Mouse (Mus musculus) megakaryocyte, embryonic 14.5 days (primary cell): ENCODE results near the gene Lgr6. TPM values are rescaled to one million over a fixed set of nuclear protein-coding genes. Genes with fewer than 3 reads are reported as not detected.

Experiments used
- H3K27me3 ChIP-seq: replicated peaks from 2 replicates; pipeline ENCODE3; 2012; ENCODE audit warnings: inconsistent platforms
- H3K36me3 ChIP-seq: replicated peaks from 2 replicates; pipeline ENCODE3; 2012; ENCODE audit warnings: low read length, inconsistent platforms, mixed read lengths
- H3K4me1 ChIP-seq: 2 replicates; pipeline ENCODE4 v1.6.1; 2012; ENCODE audit warnings: inconsistent platforms
- H3K4me3 ChIP-seq: replicated peaks from 2 replicates; pipeline ENCODE3; 2012; ENCODE audit warnings: moderate library complexity, mild to moderate bottlenecking, inconsistent platforms
- H3K9me3 ChIP-seq: 2 replicates; pipeline ENCODE4 v1.6.1; 2012; ENCODE audit warnings: inconsistent platforms
- FLI1 ChIP-seq: IDR thresholded peaks from 2 replicates; pipeline ENCODE4 v1.6.1; 2012; ENCODE audit warnings: low read length, inconsistent platforms, mixed read lengths
- GATA1 ChIP-seq: IDR thresholded peaks from 3 replicates; pipeline ENCODE4 v1.6.1; 2012; ENCODE audit warnings: mixed read lengths, low read length, inconsistent platforms, borderline replicate concordance
- polyA plus RNA-seq: library from polyadenylated mRNA; stranded (reverse); fragments of >175 nt; gene quantifications from 2 replicates; pipeline ENCODE4 v1.2.3, GENCODE M21; 2012; ENCODE audit warnings: low replicate concordance; ENCODE audit not compliant: insufficient read depth

Gene Lgr6
- polyA plus RNA-seq, 1 experiment, result not detected

DNA sequence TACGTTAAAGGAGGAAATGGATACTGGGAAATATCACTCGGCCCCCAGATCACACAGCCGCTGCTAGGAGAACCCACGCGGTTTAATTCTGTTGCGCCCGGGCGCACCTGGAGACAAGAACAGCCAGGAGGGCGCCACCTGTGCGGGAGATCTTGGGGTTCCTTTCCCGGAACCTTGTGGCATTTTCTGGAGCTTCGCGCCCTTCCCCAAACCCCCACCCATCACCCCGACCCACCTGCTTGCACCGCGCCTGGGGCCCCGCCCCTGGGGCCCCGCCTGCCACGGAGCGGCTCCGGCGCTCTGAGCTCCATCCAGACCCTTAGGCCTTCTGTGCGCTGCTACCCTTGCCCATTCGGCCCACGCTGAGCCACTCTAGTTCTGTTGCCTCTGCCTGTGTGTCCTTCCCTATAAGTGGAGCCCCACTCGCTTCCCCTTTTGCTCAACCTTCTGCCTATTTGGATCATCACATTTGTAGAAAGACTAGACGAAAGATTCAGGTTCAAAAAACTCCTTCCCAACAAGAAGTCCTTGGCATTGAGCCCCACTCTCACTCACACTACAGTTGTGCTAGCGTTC lies 19.7 kb downstream of the Lgr6 start:
- peaks cover 24% of the 10 kb centered on the region for H3K4me1 ChIP-seq
- H3K4me3 ChIP-seq, result no peak overlapping the region
- H3K9me3 ChIP-seq, result no peaks in the 10 kb centered on the region
- peaks cover 94% of the 10 kb centered on the region for H3K27me3 ChIP-seq
- no peak for TF ChIP-seq FLI1
- no peak for TF ChIP-seq GATA1
- H3K36me3 ChIP-seq, result no peaks in the 10 kb centered on the region

- H3K27me3 ChIP-seq, result peaks cover 93% of the 10 kb centered on the region
- H3K9me3 ChIP-seq, result no peaks in the 10 kb centered on the region
- peaks cover 22% of the 10 kb centered on the region for H3K4me1 ChIP-seq
- H3K4me3 ChIP-seq, result no peak overlapping the region
- no peak for TF ChIP-seq FLI1
- no peak for TF ChIP-seq GATA1
- no peaks in the 10 kb centered on the region for H3K36me3 ChIP-seq
These were observed 21.6 kb downstream of the Lgr6 start for GRCm38 (mm10) chr1:135083465-135083864.

GRCm38 (mm10) chr1:135082267-135082666 lies 22.8 kb downstream of the Lgr6 start:
- H3K9me3 ChIP-seq, result no peaks in the 10 kb centered on the region
- TF ChIP-seq FLI1, result no peak
- no peak for TF ChIP-seq GATA1
- H3K4me1 ChIP-seq, result peaks cover 22% of the 10 kb centered on the region
- H3K4me3 ChIP-seq, result no peak overlapping the region
- no peaks in the 10 kb centered on the region for H3K36me3 ChIP-seq
- peaks cover 93% of the 10 kb centered on the region for H3K27me3 ChIP-seq

DNA sequence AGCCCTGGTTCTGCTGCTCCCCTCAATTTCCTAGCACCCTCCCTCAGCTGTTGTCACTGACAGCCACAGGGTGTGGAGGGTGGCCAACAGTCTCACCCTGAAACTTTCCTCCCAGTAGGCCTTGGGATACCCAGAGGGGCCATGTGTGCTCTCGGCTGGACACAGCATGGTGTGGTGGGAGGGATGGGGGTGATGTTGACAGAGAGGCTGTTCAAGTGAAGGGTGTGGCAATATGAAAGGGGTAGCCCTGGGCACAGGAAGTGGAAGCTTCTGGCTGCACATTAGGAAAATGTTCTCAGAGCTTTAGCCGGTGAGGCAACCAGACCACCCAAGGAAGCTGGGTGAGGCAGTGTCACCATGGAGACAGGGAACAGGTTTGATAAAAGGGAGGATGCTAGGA lies 26.1 kb downstream of the Lgr6 start:
- Histone ChIP-seq H3K9me3 (peaks cover 5% of the 10 kb centered on the region), H3K4me1 (peaks cover 20% of the 10 kb centered on the region), H3K36me3 (no peaks in the 10 kb centered on the region), H3K27me3 (peaks cover 80% of the 10 kb centered on the region), H3K4me3 (no peak overlapping the region)
- no peak for TF ChIP-seq FLI1
- no peak for TF ChIP-seq GATA1

DNA sequence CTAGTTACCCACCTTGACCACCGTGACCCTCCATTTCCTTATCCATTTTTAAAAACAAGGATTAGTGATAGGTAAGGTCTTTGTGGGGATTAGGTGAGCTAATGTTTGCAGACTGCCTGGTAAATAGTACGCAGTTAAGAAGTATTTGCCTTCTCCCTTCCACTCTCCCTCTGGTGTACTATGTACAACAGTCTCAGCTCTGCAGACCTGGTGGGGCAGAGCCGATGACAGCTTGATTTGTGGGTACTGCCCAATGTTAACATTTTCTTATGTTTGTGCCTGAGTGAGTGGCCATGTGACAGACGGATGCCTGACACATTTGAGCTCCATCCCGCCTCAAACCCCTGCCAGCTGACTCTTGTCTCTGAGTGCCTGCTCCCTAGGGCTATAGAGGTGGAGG lies 28.6 kb downstream of the Lgr6 start:
- peaks cover 6% of the 10 kb centered on the region for H3K9me3 ChIP-seq
- H3K4me3 ChIP-seq, result no peak overlapping the region
- no peaks in the 10 kb centered on the region for H3K4me1 ChIP-seq
- no peaks in the 10 kb centered on the region for H3K36me3 ChIP-seq
- TF ChIP-seq FLI1 (no peak), GATA1 (no peak)
- H3K27me3 ChIP-seq, result peaks cover 74% of the 10 kb centered on the region

DNA sequence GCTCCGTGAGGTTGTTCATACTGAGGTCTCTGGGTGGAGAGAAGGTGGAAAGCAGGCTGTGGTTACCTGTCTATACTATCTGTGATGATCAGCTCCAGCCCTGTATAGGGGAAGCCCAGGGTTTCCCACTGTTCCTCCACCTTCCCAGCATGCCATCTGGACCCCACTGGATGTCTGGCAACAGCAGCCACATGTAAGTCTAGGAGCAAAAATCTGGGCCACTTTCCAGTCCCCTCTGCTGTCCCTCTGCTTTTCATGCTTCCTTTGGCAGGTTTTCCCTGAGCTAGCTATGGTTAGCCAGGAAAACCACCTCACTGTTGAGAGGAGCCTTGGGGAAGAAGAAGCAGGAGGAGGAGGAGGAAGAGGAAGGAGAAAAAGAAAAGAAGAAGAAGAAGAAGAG lies 29.8 kb downstream of the Lgr6 start:
- Histone ChIP-seq H3K9me3 (peaks cover 6% of the 10 kb centered on the region), H3K4me3 (no peak overlapping the region), H3K4me1 (no peaks in the 10 kb centered on the region), H3K36me3 (no peaks in the 10 kb centered on the region), H3K27me3 (peaks cover 70% of the 10 kb centered on the region)
- no peak for TF ChIP-seq FLI1
- no peak for TF ChIP-seq GATA1

- Histone ChIP-seq H3K4me1 (no peaks in the 10 kb centered on the region), H3K27me3 (peaks cover 70% of the 10 kb centered on the region), H3K4me3 (no peak overlapping the region), H3K9me3 (peaks cover 6% of the 10 kb centered on the region), H3K36me3 (no peaks in the 10 kb centered on the region)
- no peak for TF ChIP-seq FLI1
These were observed 32.4 kb downstream of the Lgr6 start for GRCm38 (mm10) chr1:135072643-135073042.

DNA sequence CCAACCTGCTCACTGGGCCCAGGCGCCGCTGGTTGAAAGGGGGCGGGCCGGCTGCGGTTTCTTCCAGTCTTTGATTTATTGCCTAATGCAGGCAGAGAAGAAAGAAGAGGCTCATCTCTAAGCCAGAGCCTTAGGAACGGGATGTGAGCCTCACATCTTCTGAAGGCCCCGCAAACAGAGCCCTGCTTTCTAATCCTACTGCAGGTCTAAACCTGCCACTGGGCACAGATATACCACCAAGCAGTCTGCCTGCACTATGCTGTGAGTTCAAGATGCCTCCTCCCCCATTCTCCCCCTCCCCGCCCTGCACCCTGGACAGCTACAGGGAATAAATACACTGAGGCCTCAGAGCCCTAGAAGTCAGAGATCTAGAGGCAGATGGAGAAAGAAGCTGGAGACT lies 35.2 kb downstream of the Lgr6 start:
- H3K4me1 ChIP-seq, result no peaks in the 10 kb centered on the region
- no peak overlapping the region for H3K4me3 ChIP-seq
- H3K27me3 ChIP-seq, result peaks cover 71% of the 10 kb centered on the region
- H3K9me3 ChIP-seq, result peaks cover 6% of the 10 kb centered on the region
- TF ChIP-seq FLI1 (no peak), GATA1 (no peak)
- no peaks in the 10 kb centered on the region for H3K36me3 ChIP-seq

DNA sequence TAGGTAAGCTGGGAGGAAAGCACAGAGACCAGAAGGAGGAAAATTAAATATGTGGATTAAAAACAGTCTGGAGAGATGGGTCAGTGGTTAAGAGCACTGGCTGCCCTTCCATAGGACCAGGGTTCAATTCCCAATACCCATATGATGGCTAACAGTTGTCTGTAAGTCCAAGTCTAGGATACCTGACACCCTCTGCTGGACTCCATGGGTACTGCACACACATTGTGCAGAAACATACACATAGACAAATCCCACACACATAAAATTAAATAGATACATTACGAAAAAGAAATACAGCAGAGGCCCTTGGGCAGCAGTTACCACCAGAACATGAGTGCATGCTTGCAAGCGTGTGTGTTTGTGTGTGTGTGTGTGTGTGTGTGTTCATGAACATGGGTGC lies 40.6 kb downstream of the Lgr6 start:
- Histone ChIP-seq H3K27me3 (peaks cover 86% of the 10 kb centered on the region), H3K36me3 (no peaks in the 10 kb centered on the region), H3K9me3 (peaks cover 14% of the 10 kb centered on the region), H3K4me3 (no peak overlapping the region), H3K4me1 (no peaks in the 10 kb centered on the region)
- TF ChIP-seq FLI1 (no peak), GATA1 (no peak)

GRCm38 (mm10) chr1:135062936-135063335 lies 42.1 kb downstream of the Lgr6 start:
- TF ChIP-seq GATA1 (no peak), FLI1 (no peak)
- H3K36me3 ChIP-seq, result no peaks in the 10 kb centered on the region
- H3K27me3 ChIP-seq, result peaks cover 84% of the 10 kb centered on the region
- no peak overlapping the region for H3K4me3 ChIP-seq
- H3K9me3 ChIP-seq, result peaks cover 14% of the 10 kb centered on the region
- H3K4me1 ChIP-seq, result no peaks in the 10 kb centered on the region

GRCm38 (mm10) chr1:135061300-135061699 lies 43.8 kb downstream of the Lgr6 start:
- TF ChIP-seq FLI1 (no peak), GATA1 (no peak)
- no peak overlapping the region for H3K4me3 ChIP-seq
- peaks cover 14% of the 10 kb centered on the region for H3K9me3 ChIP-seq
- H3K4me1 ChIP-seq, result no peaks in the 10 kb centered on the region
- H3K27me3 ChIP-seq, result peaks cover 83% of the 10 kb centered on the region
- H3K36me3 ChIP-seq, result no peaks in the 10 kb centered on the region
